ENCODE assay signal across 14 mouse cellular contexts in the genomic region with DNA sequence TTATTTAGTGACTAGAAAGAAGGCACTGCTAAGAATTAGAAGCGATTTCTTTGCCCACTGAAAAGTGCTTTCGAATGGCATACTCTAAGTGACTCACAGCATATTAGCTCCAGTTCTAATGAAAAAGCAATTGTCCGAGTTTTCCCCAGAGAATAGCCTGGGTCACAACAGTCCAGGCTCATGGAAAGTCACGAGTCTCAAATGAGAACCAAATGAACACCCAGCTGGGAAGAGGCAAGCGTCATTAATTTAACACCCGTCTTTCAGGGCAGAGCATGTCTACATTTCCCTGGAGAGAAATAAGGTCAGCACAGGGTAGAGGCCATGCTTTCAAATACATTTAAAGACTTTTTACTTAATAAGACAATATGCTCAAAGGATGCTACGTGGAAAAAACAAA.
DNase-seq lines count a peak whose midpoint lies in the region; ATAC-seq lines count a peak whose summit lies in the region.
"Had no signal": no experiment of that assay in that cellular context is flagged by ENCODE, and none has a peak within 500 bp of the region (broad histone marks: within the 10 kb centered on the region; RNA-seq: fewer than 3 reads in every experiment).

No protein-coding gene starts in this region.

- intact Hi-C loops in heart, postnatal 36 days (cut with DNase I), result no loop called here

- no peaks in the 10 kb centered on the region for H3K27me3 ChIP-seq in midbrain, embryonic 15.5 days (replicated peaks)
- H3K27me3 ChIP-seq: liver, embryonic 15.5 days had no signal

- H3K27ac ChIP-seq in midbrain, embryonic 15.5 days, result no peak overlapping the region
- H3K27ac ChIP-seq: liver, embryonic 15.5 days had no signal

- DNase-seq in heart, adult 8-10 months (ENCODE audit: low spot score), result peak; percentile 2
- DNase-seq in heart, postnatal 36 days, result no peak
- DNase-seq in brain, adult 2 months (ENCODE audit: low read depth, low spot score), result peak; percentile 45
- peak; percentile 36 for DNase-seq in forelimb bud, embryonic 11.5 days (ENCODE audit: low read depth, low spot score)
- DNase-seq in right cerebral cortex, adult 18-20 months, result no peak
- no peak for DNase-seq in urinary bladder, postnatal 25 days (ENCODE audit: low spot score)
- DNase-seq in lung, postnatal 4 days, result no peak
- DNase-seq: adrenal gland, postnatal 14 days; cerebellum, adult 9-10 months; right cerebral cortex, postnatal 25 days had no signal

- peak; percentile 60; the same call in 1 of the 2 replicates for ATAC-seq in midbrain, embryonic 15.5 days (replicated peaks)
- ATAC-seq: inflammation-experienced regulatory T-cells, adult 6 months; Patski had no signal

- 28% methylated on average over 7 of the region's 7 CpGs for WGBS in midbrain, embryonic 15.5 days

- H3K4me2 ChIP-seq in midbrain, embryonic 15.5 days, result no peak overlapping the region
- H3K4me2 ChIP-seq: liver, embryonic 15.5 days had no signal

- no peaks in the 10 kb centered on the region for H3K36me3 ChIP-seq in midbrain, embryonic 15.5 days (replicated peaks)
- H3K36me3 ChIP-seq: liver, embryonic 15.5 days had no signal

- H3K4me1 ChIP-seq in midbrain, embryonic 15.5 days, result peaks cover 10% of the 10 kb centered on the region; the same call in 1 of the 2 replicates
- H3K4me1 ChIP-seq: liver, embryonic 15.5 days had no signal

- H3K4me3 ChIP-seq in midbrain, embryonic 15.5 days, result no peak overlapping the region
- H3K4me3 ChIP-seq: liver, embryonic 15.5 days had no signal

- no peak overlapping the region for H3K9ac ChIP-seq in midbrain, embryonic 15.5 days
- H3K9ac ChIP-seq: liver, embryonic 15.5 days had no signal

- no peaks in the 10 kb centered on the region for H3K9me3 ChIP-seq in midbrain, embryonic 15.5 days
- H3K9me3 ChIP-seq: liver, embryonic 15.5 days had no signal

Comparison
In these comparisons a context has a peak if more than half of its experiments do, and no peak if none do; other contexts are left out.
1. DNase-seq: peak in heart, adult 8-10 months (single experiment), brain, adult 2 months (single experiment) and forelimb bud, embryonic 11.5 days (single experiment); none in heart, postnatal 36 days (0 of 2), right cerebral cortex, adult 18-20 months (single experiment), urinary bladder, postnatal 25 days (single experiment) and lung, postnatal 4 days (0 of 2).